Mouse (Mus musculus) thymus, adult 18-20 months (tissue): ENCODE results near the gene Klhl42.

Experiments
- DNase-seq, 2 experiments: peaks; one replicate each; pipeline ENCODE4 v3.0.0; 2022; ENCODE audit warnings: mixed read lengths in 2 of 2

Gene Klhl42

DNA sequence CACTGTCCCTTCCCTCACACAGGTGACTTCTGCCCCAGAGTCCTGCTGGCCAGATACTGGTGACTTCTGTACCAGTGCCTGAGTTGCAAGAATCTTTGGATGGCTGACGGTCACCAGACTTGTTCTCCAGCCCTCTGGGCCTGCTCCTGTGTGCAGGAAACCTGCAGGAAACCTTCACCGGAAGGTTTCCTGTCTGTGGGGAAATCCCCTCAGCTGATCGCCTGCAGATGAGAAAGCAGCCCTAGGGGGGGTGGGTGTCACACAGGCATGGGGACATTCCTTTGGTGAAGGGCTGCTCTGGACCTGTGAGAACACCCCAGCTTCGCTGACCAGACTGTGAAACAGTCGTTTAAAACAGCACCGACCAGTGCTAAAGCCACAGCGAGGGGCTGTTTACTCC lies 63.9 kb downstream of the Klhl42 start:
- DNase-seq = no peak

DNA sequence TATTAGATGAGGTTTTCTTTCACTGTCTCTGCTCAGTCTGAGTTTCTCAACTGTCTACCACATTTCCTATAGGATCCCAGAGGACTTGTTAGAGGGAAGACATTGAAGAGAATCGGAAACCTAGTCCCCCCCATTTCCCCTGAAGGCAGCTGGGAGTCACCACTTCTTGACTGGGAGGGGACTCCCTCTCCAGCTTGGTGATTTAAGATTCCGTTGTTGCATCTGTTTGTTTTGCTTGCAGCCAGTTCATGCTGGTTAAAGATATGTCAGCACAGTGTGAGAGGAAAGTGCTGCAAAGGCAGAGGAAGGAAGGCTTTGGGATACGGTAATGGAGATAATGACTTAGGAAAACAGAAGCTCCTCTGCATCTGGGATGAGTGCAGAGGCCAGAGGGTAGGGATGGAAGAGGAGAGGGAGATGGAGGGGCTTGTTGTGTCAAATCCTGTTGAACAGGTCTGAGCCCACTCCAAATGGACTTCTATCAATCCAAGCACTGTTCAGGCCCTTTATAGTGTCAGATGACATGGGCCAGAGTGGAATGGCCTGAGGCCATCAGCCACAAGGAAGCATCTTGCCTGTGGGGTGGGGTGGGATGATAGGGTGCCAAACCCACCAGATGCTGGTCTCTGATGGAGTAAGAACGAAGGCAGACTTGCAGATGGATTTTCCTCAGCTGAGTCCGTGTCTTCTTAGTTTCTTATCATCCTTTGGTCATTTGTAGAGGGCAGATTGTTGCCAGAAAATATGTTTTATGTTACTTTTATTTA lies 70.8 kb downstream of the Klhl42 start:
- DNase-seq = no peak
